Mouse (Mus musculus): ENCODE data around the gene Fads6.

DNA sequence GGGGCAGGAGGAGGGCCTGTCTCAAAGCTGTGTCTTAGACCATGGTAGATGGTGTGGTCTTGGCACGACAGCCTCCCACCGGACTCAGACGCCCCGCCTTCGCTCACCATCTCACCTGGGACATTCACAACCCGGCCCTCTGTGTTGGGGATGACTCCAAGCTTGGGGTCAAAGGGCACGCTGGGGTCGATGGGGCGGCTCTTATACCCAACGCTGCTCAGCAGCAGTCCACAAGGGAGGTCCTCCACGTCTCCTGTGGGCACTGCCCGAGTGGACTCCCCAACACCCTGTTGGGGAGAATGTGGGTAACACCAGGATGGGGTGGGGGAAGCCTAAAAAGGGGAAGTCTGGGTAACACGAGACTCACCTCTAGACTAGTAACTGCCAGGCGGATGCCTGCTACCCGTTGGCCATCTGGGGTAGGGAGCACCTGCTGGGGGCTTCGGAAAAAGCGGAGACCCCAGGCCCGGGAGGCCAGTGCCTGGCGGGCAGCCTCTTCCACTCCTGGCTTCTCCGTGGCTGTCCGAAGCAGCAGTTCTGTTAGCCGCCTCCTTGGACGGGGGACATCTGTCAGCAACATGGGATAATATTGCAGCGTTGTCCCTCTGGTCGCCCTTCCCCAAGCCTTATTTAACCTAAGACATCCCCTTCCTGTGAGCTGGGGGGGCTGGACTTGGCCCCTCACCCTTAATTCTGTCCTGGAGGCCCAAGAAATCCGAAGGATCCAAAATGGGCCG, 28.0 kb downstream of the Fads6 start:
- TF ChIP-seq CTCF (IDR thresholded peaks at IDR 0.05; ENCODE audit: extremely low read depth, insufficient read depth, low read length), result no peak
- TF ChIP-seq POLR2A (IDR thresholded peaks at IDR 0.05; ENCODE audit: extremely low read depth, insufficient read depth, low read length), result no peak

Data from cortical plate, adult 2 months (tissue).